Mouse (Mus musculus): ENCODE results near the gene Cyb561.

Cyb561 gene

GRCm38 (mm10) chr11:105952111-105952510 lies 1.0 kb downstream of the Cyb561 start:
- CTCF ChIA-PET: no interaction called here

GRCm38 (mm10) chr11:105951601-105952044 lies 1.5 kb downstream of the Cyb561 start:
- CTCF ChIA-PET: no interaction called here

- CTCF ChIA-PET: interaction anchor here (0.5 kb wide), 1 partner anchor 15 kb away, joined by 3 read pairs; no protein-coding TSS in a partner anchor
Observed at GRCm38 (mm10) chr11:105950519-105950918, 2.6 kb downstream of the Cyb561 start.

- CTCF ChIA-PET: no interaction called here
Observed at GRCm38 (mm10) chr11:105948255-105948654, 4.9 kb downstream of the Cyb561 start.

- CTCF ChIA-PET: interaction anchor here (0.6 kb wide), 1 partner anchor 361 kb away, joined by 5 read pairs; no protein-coding TSS in a partner anchor
Observed at GRCm38 (mm10) chr11:105946694-105947154, 6.4 kb downstream of the Cyb561 start.

GRCm38 (mm10) chr11:105944770-105945672 lies 8.1 kb downstream of the Cyb561 start:
- CTCF ChIA-PET: no interaction called here

- CTCF ChIA-PET: interaction anchor here (0.5 kb wide), 1 partner anchor 819 kb away, joined by 4 read pairs; no protein-coding TSS in a partner anchor
Observed at GRCm38 (mm10) chr11:105944126-105944621, 9.0 kb downstream of the Cyb561 start.

GRCm38 (mm10) chr11:105943133-105944102 lies 9.7 kb downstream of the Cyb561 start:
- CTCF ChIA-PET: interaction anchor here (0.5 kb wide), 1 partner anchor 819 kb away, joined by 4 read pairs; no protein-coding TSS in a partner anchor

GRCm38 (mm10) chr11:105941973-105942372 lies 11.2 kb downstream of the Cyb561 start:
- CTCF ChIA-PET: no interaction called here

GRCm38 (mm10) chr11:105938771-105939170 lies 14.4 kb downstream of the Cyb561 start:
- CTCF ChIA-PET: no interaction called here

- CTCF ChIA-PET: no interaction called here
Observed at GRCm38 (mm10) chr11:105936974-105937373, 16.2 kb downstream of the Cyb561 start.

GRCm38 (mm10) chr11:105936200-105936599 lies 16.9 kb downstream of the Cyb561 start:
- CTCF ChIA-PET: no interaction called here

- CTCF ChIA-PET: no interaction called here
Observed at GRCm38 (mm10) chr11:105935496-105935895, 17.6 kb downstream of the Cyb561 start.

GRCm38 (mm10) chr11:105934816-105935215 lies 18.3 kb downstream of the Cyb561 start:
- CTCF ChIA-PET: no interaction called here

GRCm38 (mm10) chr11:105934303-105934711 lies 18.8 kb downstream of the Cyb561 start:
- CTCF ChIA-PET: no interaction called here

GRCm38 (mm10) chr11:105933746-105934145 lies 19.4 kb downstream of the Cyb561 start:
- CTCF ChIA-PET: no interaction called here

- CTCF ChIA-PET: interaction anchor here (0.6 kb wide), 1 partner anchor 656 kb away, joined by 3 read pairs; no protein-coding TSS in a partner anchor
Observed at GRCm38 (mm10) chr11:105931380-105931779, 21.8 kb downstream of the Cyb561 start.

- CTCF ChIA-PET: interaction anchor here (1.1 kb wide), 1 partner anchor 16 kb away, joined by 3 read pairs; no protein-coding TSS in a partner anchor
Observed at GRCm38 (mm10) chr11:105928171-105928570, 25.0 kb downstream of the Cyb561 start.

GRCm38 (mm10) chr11:105927065-105928030 lies 25.8 kb downstream of the Cyb561 start:
- CTCF ChIA-PET: interaction anchor here (1.1 kb wide), 1 partner anchor 16 kb away, joined by 3 read pairs; no protein-coding TSS in a partner anchor

Data from spleen, embryonic (tissue).